Mouse (Mus musculus) lung, embryonic 14.5 days (tissue): ENCODE measurements around the gene Lmntd2. TPM values are rescaled to one million over a fixed set of nuclear protein-coding genes. Genes with fewer than 3 reads are reported as not detected.

Source experiments
- ATAC-seq: fragments of 200-750 bp; cut with Nextera tagmentation; 2 replicates; pipeline ENCODE4 v1.8.0; 2017; ENCODE audit warnings: mild to moderate bottlenecking, moderate TSS enrichment, moderate library complexity; ENCODE audit not compliant: insufficient read depth
- DNase-seq: peaks from one replicate; pipeline ENCODE4 v3.0.0-alpha.2; 2015
- H3K27ac ChIP-seq: fragments of 300-500 bp; sonication (generic); 2 replicates; pipeline ENCODE4 v1.5.1; 2014; ENCODE audit warnings: low read depth, mild to moderate bottlenecking, moderate library complexity
- H3K27me3 ChIP-seq: fragments of 300-500 bp; sonication (generic); 2 replicates; pipeline ENCODE4 v1.6.1; 2014; ENCODE audit warnings: low read length, control low read depth; ENCODE audit not compliant: insufficient read depth
- H3K36me3 ChIP-seq: fragments of 300-500 bp; sonication (generic); 2 replicates; pipeline ENCODE4 v1.6.1; 2014; ENCODE audit warnings: control low read depth; ENCODE audit not compliant: insufficient read depth
- H3K4me1 ChIP-seq: fragments of 300-500 bp; sonication (generic); 2 replicates; pipeline ENCODE4 v1.6.1; 2014; ENCODE audit warnings: antibody characterized with exemption, control low read depth; ENCODE audit not compliant: insufficient read depth
- H3K4me2 ChIP-seq: fragments of 300-500 bp; sonication (generic); 2 replicates; pipeline ENCODE4 v1.6.1; 2014; ENCODE audit warnings: mild to moderate bottlenecking
- H3K4me3 ChIP-seq: fragments of 300-500 bp; sonication (generic); 2 replicates; pipeline ENCODE4 v1.5.1; 2014; ENCODE audit warnings: low read depth, low read length
- H3K9ac ChIP-seq: fragments of 300-500 bp; sonication (generic); 2 replicates; pipeline ENCODE4 v1.6.1; 2014
- H3K9me3 ChIP-seq: fragments of 300-500 bp; sonication (generic); 2 replicates; pipeline ENCODE4 v1.6.1; 2016; ENCODE audit warnings: low read depth, low read length, control low read depth
- CTCF ChIP-seq: IDR thresholded peaks from 2 replicates; pipeline ENCODE4 v1.5.1; 2016; ENCODE audit warnings: antibody characterized with exemption, low read depth
- WGBS: fragments of 180-500 bp; shearing (Covaris S2); extraction: QIAGEN DNeasy Blood & Tissue Kit; methylation state at CpG from one replicate; pipeline ENCODE4 v1.1.7; 2014; 5-methylcytosine and 5-hydroxymethylcytosine counted together
- polyA plus RNA-seq: library from polyadenylated mRNA; unstranded; fragments of >200 nt; fragmentation: Nextera tagmentation; extraction: Ambion mirVana; gene quantifications from 2 replicates; pipeline ENCODE4 v1.2.1, GENCODE M21; 2014

The Lmntd2 gene
- polyA plus RNA-seq, 1 experiment from 2014 or later: 1.4 TPM

DNA sequence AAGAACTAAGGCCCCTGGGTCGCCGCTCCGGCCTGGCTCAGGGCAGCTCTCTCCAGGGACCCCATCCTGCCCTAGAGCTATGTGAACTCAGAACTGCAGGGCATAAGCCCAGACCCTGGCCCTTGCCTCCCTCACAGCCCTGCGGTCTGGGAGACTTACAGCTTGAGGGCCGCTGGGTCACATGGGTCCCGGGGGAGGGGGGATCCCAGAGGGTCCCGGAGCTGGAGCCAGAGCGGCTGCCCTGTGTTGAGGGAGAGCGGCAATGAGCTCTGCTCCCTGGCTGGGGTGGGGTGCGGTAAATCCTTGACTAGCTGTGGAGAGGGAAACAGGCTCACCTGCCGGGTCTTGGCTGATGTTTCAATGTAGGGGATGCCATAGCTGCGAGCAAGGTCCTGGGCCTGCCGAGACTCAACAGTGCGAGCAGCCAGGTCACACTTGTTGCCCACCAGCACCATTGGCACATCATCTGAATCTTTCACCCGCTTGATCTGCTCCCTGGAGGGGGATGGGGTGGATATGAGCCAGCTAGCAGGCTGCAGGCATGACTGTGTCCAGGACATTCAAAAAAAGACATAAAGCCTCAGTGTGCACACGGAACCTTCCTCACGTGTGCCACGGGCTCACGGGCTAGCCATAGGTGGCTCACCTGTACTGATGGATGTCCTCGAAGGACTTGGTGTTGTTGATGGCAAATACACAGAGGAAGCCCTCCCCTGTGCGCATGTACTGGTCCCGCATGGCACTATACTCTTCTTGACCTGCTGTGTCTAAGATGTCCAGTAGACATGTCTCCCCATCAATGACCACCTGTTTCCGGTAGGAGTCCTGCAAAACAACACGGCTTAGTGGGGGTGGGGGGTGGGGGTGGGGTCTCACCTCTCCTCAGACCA is 21.8 kb downstream of the Lmntd2 start:
- H3K4me3 ChIP-seq: peak overlapping the region; percentile 94
- H3K9me3 ChIP-seq: no peaks in the 10 kb centered on the region
- H3K27me3 ChIP-seq: no peaks in the 10 kb centered on the region
- 90% methylated on average over 24 of the region's 24 CpGs for WGBS
- ATAC-seq (no peak), DNase-seq (no peak)
- no peak for TF ChIP-seq CTCF
- peaks cover 34% of the 10 kb centered on the region for H3K36me3 ChIP-seq
- no peak overlapping the region for H3K27ac ChIP-seq
- H3K4me2 ChIP-seq: peak overlapping the region; percentile 99
- H3K4me1 ChIP-seq: peaks cover 10% of the 10 kb centered on the region
- H3K9ac ChIP-seq: no peak overlapping the region

GRCm38 (mm10) chr7:141191036-141191435 is 22.8 kb downstream of the Lmntd2 start:
- TF ChIP-seq CTCF: no peak
- no peak overlapping the region for H3K4me3 ChIP-seq
- H3K9ac ChIP-seq: no peak overlapping the region; the same call in 1 of the 2 replicates
- no peaks in the 10 kb centered on the region for H3K27me3 ChIP-seq
- peak overlapping the region; percentile 18; the same call in 1 of the 2 replicates for H3K4me2 ChIP-seq
- no peak overlapping the region for H3K27ac ChIP-seq
- DNase-seq: no peak
- peaks cover 10% of the 10 kb centered on the region for H3K4me1 ChIP-seq
- ATAC-seq: no peak
- H3K9me3 ChIP-seq: no peaks in the 10 kb centered on the region
- 76% methylated on average over 14 of the region's 14 CpGs for WGBS
- peaks cover 34% of the 10 kb centered on the region for H3K36me3 ChIP-seq

DNA sequence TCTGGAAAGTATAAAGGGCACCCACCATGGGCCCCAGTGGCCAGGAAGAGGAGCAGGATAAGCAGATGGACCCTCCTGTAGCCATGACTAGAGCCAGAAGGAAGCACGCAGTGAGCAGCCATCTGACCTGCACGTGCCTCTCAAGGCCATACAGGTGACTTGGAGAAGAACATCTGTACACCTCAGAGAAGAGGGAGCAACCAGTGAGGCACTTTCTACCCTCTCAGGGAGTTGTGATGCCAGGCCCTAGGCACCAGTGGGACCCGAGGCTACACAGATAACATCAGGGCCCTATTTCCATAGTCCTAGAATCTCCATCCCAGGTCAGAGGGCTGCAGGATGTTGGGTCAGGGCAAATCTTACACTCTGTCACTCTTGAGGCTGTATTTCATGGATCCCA is 23.7 kb downstream of the Lmntd2 start:
- peaks cover 34% of the 10 kb centered on the region for H3K36me3 ChIP-seq
- H3K4me3 ChIP-seq: no peak overlapping the region
- ATAC-seq (no peak), DNase-seq (no peak)
- H3K9ac ChIP-seq: no peak overlapping the region
- TF ChIP-seq CTCF: no peak
- no peak overlapping the region for H3K4me2 ChIP-seq
- H3K4me1 ChIP-seq: peaks cover 10% of the 10 kb centered on the region
- no peak overlapping the region for H3K27ac ChIP-seq
- no peaks in the 10 kb centered on the region for H3K27me3 ChIP-seq
- no peaks in the 10 kb centered on the region for H3K9me3 ChIP-seq
- 94% methylated on average over 3 of the region's 3 CpGs for WGBS

DNA sequence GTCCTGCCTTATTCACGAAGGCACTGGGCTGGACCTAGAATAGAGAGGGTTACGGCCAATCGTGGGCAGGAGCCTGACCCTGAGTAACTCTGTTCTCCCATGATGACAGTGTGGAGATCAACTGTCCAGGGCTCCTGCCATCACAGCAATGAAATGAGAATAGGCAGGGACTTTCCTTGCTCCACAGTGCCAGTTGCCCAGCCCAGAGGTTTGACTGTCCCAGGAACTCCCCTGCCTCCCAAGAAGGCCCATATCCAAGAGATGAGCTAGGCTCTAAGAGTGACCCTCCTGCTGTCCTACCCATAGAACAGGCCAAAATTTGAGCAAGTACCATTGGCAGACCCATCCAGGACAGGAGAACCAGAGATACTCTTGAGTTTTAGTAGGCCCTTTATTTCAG is 25.1 kb downstream of the Lmntd2 start:
- Histone ChIP-seq H3K4me2 (no peak overlapping the region), H3K4me3 (no peak overlapping the region), H3K9me3 (no peaks in the 10 kb centered on the region), H3K4me1 (peaks cover 10% of the 10 kb centered on the region), H3K27me3 (no peaks in the 10 kb centered on the region), H3K27ac (no peak overlapping the region), H3K9ac (no peak overlapping the region), H3K36me3 (peaks cover 34% of the 10 kb centered on the region)
- ATAC-seq (no peak), DNase-seq (no peak)
- WGBS: 90% methylated on average over 3 of the region's 3 CpGs
- no peak for TF ChIP-seq CTCF

- no peak overlapping the region for H3K4me3 ChIP-seq
- TF ChIP-seq CTCF: no peak
Measured at GRCm38 (mm10) chr7:141188194-141188593, 25.7 kb downstream of the Lmntd2 start.

DNA sequence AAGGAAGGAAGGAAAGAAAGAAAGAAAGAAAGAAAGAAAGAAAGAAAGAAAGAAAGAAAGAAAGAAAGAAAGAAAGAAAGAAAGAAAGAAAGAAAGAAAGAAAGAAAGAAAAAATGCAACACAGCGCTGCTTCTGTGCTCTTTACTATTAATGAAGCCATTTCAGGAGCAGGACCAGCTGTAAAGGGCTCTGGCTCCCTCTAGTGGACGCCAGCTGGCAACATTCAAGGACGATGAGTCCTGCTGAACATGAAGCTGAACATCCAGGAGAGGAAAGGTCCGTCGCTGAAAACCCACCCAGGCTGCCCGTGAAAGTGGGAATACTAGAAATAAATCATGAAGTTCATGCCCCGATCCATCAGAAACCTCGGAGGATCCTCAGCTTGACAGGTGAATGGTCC is 37.7 kb downstream of the Lmntd2 start:
- Histone ChIP-seq H3K36me3 (no peaks in the 10 kb centered on the region), H3K27ac (no peak overlapping the region), H3K9ac (no peak overlapping the region), H3K9me3 (no peaks in the 10 kb centered on the region), H3K4me1 (peaks cover 9% of the 10 kb centered on the region; the same call in 1 of the 2 replicates), H3K4me2 (no peak overlapping the region), H3K27me3 (no peaks in the 10 kb centered on the region), H3K4me3 (no peak overlapping the region)
- 1% methylated on average over 8 of the region's 8 CpGs for WGBS
- peak; percentile 97 for TF ChIP-seq CTCF
- peak; percentile 97 for DNase-seq
- no peak for ATAC-seq

More at GRCm38 (mm10) chr7:141188194-141188593, 25.7 kb downstream of the Lmntd2 start:
- Histone ChIP-seq H3K9ac (no peak overlapping the region), H3K27ac (no peak overlapping the region), H3K4me1 (peaks cover 10% of the 10 kb centered on the region), H3K27me3 (no peaks in the 10 kb centered on the region), H3K9me3 (no peaks in the 10 kb centered on the region), H3K36me3 (peaks cover 34% of the 10 kb centered on the region), H3K4me2 (no peak overlapping the region)
- 81% methylated on average over 3 of the region's 3 CpGs for WGBS
- ATAC-seq (no peak), DNase-seq (no peak)

DNA sequence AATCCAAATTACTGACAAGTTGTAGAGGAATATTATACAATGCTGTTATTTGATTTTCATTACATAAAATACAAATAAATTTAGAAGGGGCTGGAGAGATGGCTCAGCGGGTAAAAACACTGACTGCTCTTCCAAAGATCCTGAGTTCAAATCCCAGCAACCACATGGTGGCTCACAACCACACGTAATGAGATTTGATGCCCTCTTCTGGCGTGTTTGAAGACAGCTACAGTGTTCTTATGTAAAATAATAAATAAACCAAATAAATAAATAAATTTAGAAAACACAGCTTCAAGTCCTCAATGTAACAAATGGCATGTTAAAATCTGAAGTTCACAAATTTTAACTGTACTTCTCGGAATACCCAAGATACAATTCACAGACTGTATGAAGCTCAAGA is 38.8 kb downstream of the Lmntd2 start:
- 85% methylated on average over 4 of the region's 4 CpGs for WGBS
- Histone ChIP-seq H3K4me3 (no peak overlapping the region), H3K36me3 (no peaks in the 10 kb centered on the region), H3K9ac (no peak overlapping the region), H3K9me3 (no peaks in the 10 kb centered on the region), H3K27me3 (no peaks in the 10 kb centered on the region), H3K4me2 (no peak overlapping the region), H3K4me1 (peaks cover 9% of the 10 kb centered on the region; the same call in 1 of the 2 replicates), H3K27ac (no peak overlapping the region)
- no peak for DNase-seq
- no peak for ATAC-seq
- peak; percentile 2; the same call in 1 of the 2 replicates for TF ChIP-seq CTCF
